Comparison of ENCODE assay signal across 8 mouse cellular contexts in the genomic region with DNA sequence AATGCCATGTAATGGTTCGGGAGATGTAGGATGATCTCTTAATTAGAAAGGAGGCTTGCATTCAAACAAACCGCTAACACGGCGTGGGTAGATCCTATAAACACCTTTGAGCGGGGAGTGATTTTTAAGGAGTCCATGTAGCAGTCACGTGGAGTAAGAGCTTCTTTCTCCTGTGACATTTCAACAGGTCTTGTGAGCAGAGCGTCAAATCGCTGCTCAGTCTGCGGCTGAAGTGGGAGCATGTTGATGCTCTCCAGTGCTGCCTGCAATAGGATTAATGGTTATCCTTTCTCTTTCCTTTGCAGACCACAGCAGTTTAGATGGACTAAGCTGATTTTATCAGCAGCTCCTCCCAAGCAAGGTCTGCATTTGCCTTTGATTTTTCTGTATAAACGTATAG. TPM values are rescaled to one million over a fixed set of nuclear protein-coding genes. Genes with fewer than 3 reads are reported as not detected.
A peak's percentile ranks its signal among the peaks of the same experiment; 100 is the strongest.
DNase-seq lines count a peak whose midpoint lies in the region; ATAC-seq lines count a peak whose summit lies in the region.

No protein-coding gene starts in this region.

- H3K4me3 ChIP-seq in embryonic facial prominence, embryonic 12.5 days, result peak overlapping the region; percentile 72

- no peaks in the 10 kb centered on the region for H3K4me1 ChIP-seq in embryonic facial prominence, embryonic 12.5 days

- no peaks in the 10 kb centered on the region for H3K27me3 ChIP-seq in embryonic facial prominence, embryonic 12.5 days

- H3K27ac ChIP-seq in embryonic facial prominence, embryonic 12.5 days, result peak overlapping the region; percentile 51; the same call in 1 of the 2 replicates

- WGBS in embryonic facial prominence, embryonic 12.5 days, result 7% methylated on average over 10 of the region's 10 CpGs

- H3K4me2 ChIP-seq in embryonic facial prominence, embryonic 12.5 days (replicated peaks), result peak overlapping the region; percentile 77

- no peak for ATAC-seq in embryonic facial prominence, embryonic 12.5 days (ENCODE audit: insufficient number of reproducible peaks, insufficient read depth, low FRiP score, low TSS enrichment)
- no peak for ATAC-seq in monocyte, adult 5-6 weeks (replicated peaks; ENCODE audit: insufficient number of reproducible peaks, low FRiP score, low TSS enrichment, poor library complexity, severe bottlenecking)

- peak overlapping the region; percentile 56 for H3K9ac ChIP-seq in embryonic facial prominence, embryonic 12.5 days

- peak; percentile 29 to 35 for DNase-seq in cerebellum, postnatal 25 days
- DNase-seq in cerebellum, adult 9-10 months, result no peak
- DNase-seq in CD4-positive helper T cell, adult 2 months (ENCODE audit: low read depth, low spot score), result peak; percentile 40
- DNase-seq in induced T-regulatory cell, adult 2 months (ENCODE audit: low read depth), result peak; percentile 52
- DNase-seq in mesoderm, embryonic 11.5 days (ENCODE audit: low read depth, low spot score), result peak; percentile 11
- DNase-seq in thymus, postnatal 0 days (ENCODE audit: low spot score), result peak; percentile 34

- no peaks in the 10 kb centered on the region for H3K9me3 ChIP-seq in embryonic facial prominence, embryonic 12.5 days

- no peaks in the 10 kb centered on the region for H3K36me3 ChIP-seq in embryonic facial prominence, embryonic 12.5 days

RNA-seq across cellular contexts. Expression of a gene that starts 0.8 kb away (rescaled TPM):
- 16.7 and 17.3 TPM in 2 replicates for polyA plus RNA-seq in embryonic facial prominence, embryonic 12.5 days (2016; fragmentation: Nextera tagmentation; extraction: Ambion mirVana)
- 14.8 and 16.0 TPM in 2 replicates for polyA plus RNA-seq in thymus, postnatal 0 days (2015; fragmentation: Nextera tagmentation; extraction: Ambion mirVana)
- total RNA-seq in monocyte, adult 5-6 weeks (2017), result 8.6 to 16.6 TPM (median 15.6 TPM) in 3 replicates

RNA-seq across cellular contexts. Expression of a gene that starts 6.7 kb away (rescaled TPM):
- 72.5 and 73.1 TPM in 2 replicates for polyA plus RNA-seq in embryonic facial prominence, embryonic 12.5 days (2016; fragmentation: Nextera tagmentation; extraction: Ambion mirVana)
- polyA plus RNA-seq in thymus, postnatal 0 days (2015; fragmentation: Nextera tagmentation; extraction: Ambion mirVana), result 126 and 150 TPM in 2 replicates
- 99.7 to 169 TPM (median 157 TPM) in 3 replicates for total RNA-seq in monocyte, adult 5-6 weeks (2017)

RNA-seq across cellular contexts. Expression of a gene that starts 22.2 kb away (rescaled TPM):
- not detected in 2 replicates for polyA plus RNA-seq in embryonic facial prominence, embryonic 12.5 days (2016; fragmentation: Nextera tagmentation; extraction: Ambion mirVana)
- not detected in 2 replicates for polyA plus RNA-seq in thymus, postnatal 0 days (2015; fragmentation: Nextera tagmentation; extraction: Ambion mirVana)
- total RNA-seq in monocyte, adult 5-6 weeks (2017), result not detected in 3 replicates
